Mouse (Mus musculus): Measurements from ENCODE around the gene Bcl10. TPM values are rescaled to one million over a fixed set of nuclear protein-coding genes. Genes with fewer than 3 reads are reported as not detected.
"Not testable (repeated sequence)": the region's sequence is repeated elsewhere in the genome, so short reads cannot be mapped to it uniquely, and the experiment has no call there.

Bcl10 gene
- total and polyA plus RNA-seq, 2 experiments from 2014 or later = 32.8 to 36.4 TPM

GRCm38 (mm10) chr3:145953411-145953810 is 30.8 kb downstream of the Bcl10 start:
- Histone ChIP-seq H3K4me2 (ENCODE audit: low read depth, low read length) (no peak overlapping the region), H3K36me3 (ENCODE audit: insufficient read depth, low read length) (no peaks in the 10 kb centered on the region), H3K4me1 (ENCODE audit: insufficient read depth, low read length) (no peaks in the 10 kb centered on the region), H3K9me3 (ENCODE audit: low read length) (no peaks in the 10 kb centered on the region), H3K27ac (no peak overlapping the region), H3K27me3 (ENCODE audit: insufficient read depth, low read length) (no peaks in the 10 kb centered on the region), H3K9ac (replicated peaks; ENCODE audit: low read length) (no peak overlapping the region), H3K4me3 (ENCODE audit: low read length) (no peak overlapping the region)
- 87% methylated on average over 2 of the region's 2 CpGs for WGBS
- ATAC-seq (no peak), DNase-seq (ENCODE audit: low spot score) (no peak)
- TF ChIP-seq CTCF (IDR thresholded peaks at IDR 0.05; ENCODE audit: low read depth) = no peak

- Histone ChIP-seq H3K4me3 (ENCODE audit: low read length) (no peak overlapping the region), H3K27ac (no peak overlapping the region), H3K27me3 (ENCODE audit: insufficient read depth, low read length) (peaks cover 6% of the 10 kb centered on the region; the same call in 1 of the 2 replicates), H3K4me2 (ENCODE audit: low read depth, low read length) (no peak overlapping the region), H3K9ac (replicated peaks; ENCODE audit: low read length) (no peak overlapping the region), H3K4me1 (ENCODE audit: insufficient read depth, low read length) (peaks cover 3% of the 10 kb centered on the region; the same call in 1 of the 2 replicates), H3K9me3 (ENCODE audit: low read length) (no peaks in the 10 kb centered on the region), H3K36me3 (ENCODE audit: insufficient read depth, low read length) (no peaks in the 10 kb centered on the region)
- 0 out of 2 replicates have a peak, but pooled peaks have one; percentile 40 for ATAC-seq
- no peak for TF ChIP-seq CTCF (IDR thresholded peaks at IDR 0.05; ENCODE audit: low read depth)
- WGBS = 44% methylated on average over 1 of the region's 1 CpGs
- no peak for DNase-seq (ENCODE audit: low spot score)
These were observed 37.2 kb downstream of the Bcl10 start for GRCm38 (mm10) chr3:145959824-145960223.

GRCm38 (mm10) chr3:145962411-145962810 is 39.8 kb downstream of the Bcl10 start:
- WGBS = 21% methylated on average over 9 of the region's 9 CpGs
- no peak overlapping the region for H3K9ac ChIP-seq (replicated peaks; ENCODE audit: low read length)
- no peak for DNase-seq (ENCODE audit: low spot score)
- H3K27ac ChIP-seq = no peak overlapping the region
- H3K4me3 ChIP-seq (ENCODE audit: low read length) = no peak overlapping the region
- 0 out of 2 replicates have a peak, but pooled peaks have one; percentile 43 for ATAC-seq
- TF ChIP-seq CTCF (IDR thresholded peaks at IDR 0.05; ENCODE audit: low read depth) = no peak
- no peaks in the 10 kb centered on the region for H3K9me3 ChIP-seq (ENCODE audit: low read length)
- no peaks in the 10 kb centered on the region for H3K36me3 ChIP-seq (ENCODE audit: insufficient read depth, low read length)
- peaks cover 6% of the 10 kb centered on the region; the same call in 1 of the 2 replicates for H3K27me3 ChIP-seq (ENCODE audit: insufficient read depth, low read length)
- H3K4me2 ChIP-seq (ENCODE audit: low read depth, low read length) = no peak overlapping the region
- H3K4me1 ChIP-seq (ENCODE audit: insufficient read depth, low read length) = peaks cover 3% of the 10 kb centered on the region; the same call in 1 of the 2 replicates

GRCm38 (mm10) chr3:145963101-145964017 is 40.8 kb downstream of the Bcl10 start:
- 21% methylated on average over 31 of the region's 31 CpGs for WGBS
- Histone ChIP-seq H3K9ac (replicated peaks; ENCODE audit: low read length) (no peak overlapping the region), H3K4me2 (ENCODE audit: low read depth, low read length) (peak overlapping the region; percentile 35), H3K9me3 (ENCODE audit: low read length) (no peaks in the 10 kb centered on the region), H3K4me3 (ENCODE audit: low read length) (no peak overlapping the region), H3K27me3 (ENCODE audit: insufficient read depth, low read length) (peaks cover 6% of the 10 kb centered on the region; the same call in 1 of the 2 replicates), H3K4me1 (ENCODE audit: insufficient read depth, low read length) (peaks cover 3% of the 10 kb centered on the region; the same call in 1 of the 2 replicates), H3K36me3 (ENCODE audit: insufficient read depth, low read length) (no peaks in the 10 kb centered on the region), H3K27ac (no peak overlapping the region)
- ATAC-seq (no peak), DNase-seq (ENCODE audit: low spot score) (no peak)
- no peak for TF ChIP-seq CTCF (IDR thresholded peaks at IDR 0.05; ENCODE audit: low read depth)

- DNase-seq (ENCODE audit: low spot score) = peak; percentile 13
- H3K4me3 ChIP-seq (ENCODE audit: low read length) = no peak overlapping the region
- H3K4me2 ChIP-seq (ENCODE audit: low read depth, low read length) = peak overlapping the region; percentile 35
- H3K9ac ChIP-seq (replicated peaks; ENCODE audit: low read length) = no peak overlapping the region
- peaks cover 3% of the 10 kb centered on the region; the same call in 1 of the 2 replicates for H3K4me1 ChIP-seq (ENCODE audit: insufficient read depth, low read length)
- no peak for TF ChIP-seq CTCF (IDR thresholded peaks at IDR 0.05; ENCODE audit: low read depth)
- H3K27ac ChIP-seq = no peak overlapping the region
- 30% methylated on average over 10 of the region's 10 CpGs for WGBS
- H3K9me3 ChIP-seq (ENCODE audit: low read length) = no peaks in the 10 kb centered on the region
- H3K27me3 ChIP-seq (ENCODE audit: insufficient read depth, low read length) = peaks cover 6% of the 10 kb centered on the region; the same call in 1 of the 2 replicates
- no peaks in the 10 kb centered on the region for H3K36me3 ChIP-seq (ENCODE audit: insufficient read depth, low read length)
- ATAC-seq = no peak
These were observed 41.4 kb downstream of the Bcl10 start for GRCm38 (mm10) chr3:145964018-145964387.

- H3K36me3 ChIP-seq (ENCODE audit: insufficient read depth, low read length) = no peaks in the 10 kb centered on the region
- H3K9ac ChIP-seq (replicated peaks; ENCODE audit: low read length) = no peak overlapping the region
- H3K27me3 ChIP-seq (ENCODE audit: insufficient read depth, low read length) = peaks cover 6% of the 10 kb centered on the region; the same call in 1 of the 2 replicates
- ATAC-seq (no peak), DNase-seq (ENCODE audit: low spot score) (peak; percentile 20)
- no peaks in the 10 kb centered on the region for H3K9me3 ChIP-seq (ENCODE audit: low read length)
- TF ChIP-seq CTCF (IDR thresholded peaks at IDR 0.05; ENCODE audit: low read depth) = no peak
- H3K27ac ChIP-seq = no peak overlapping the region
- no peak overlapping the region for H3K4me3 ChIP-seq (ENCODE audit: low read length)
- H3K4me1 ChIP-seq (ENCODE audit: insufficient read depth, low read length) = peaks cover 3% of the 10 kb centered on the region; the same call in 1 of the 2 replicates
- 22% methylated on average over 10 of the region's 10 CpGs for WGBS
- H3K4me2 ChIP-seq (ENCODE audit: low read depth, low read length) = peak overlapping the region; percentile 35; the same call in 1 of the 2 replicates
These were observed 41.9 kb downstream of the Bcl10 start for GRCm38 (mm10) chr3:145964473-145964872.

- H3K27ac ChIP-seq; ATAC-seq; H3K9me3 ChIP-seq (ENCODE audit: low read length); H3K4me3 ChIP-seq (ENCODE audit: low read length); H3K4me2 ChIP-seq (ENCODE audit: low read depth, low read length); H3K4me1 ChIP-seq (ENCODE audit: insufficient read depth, low read length); H3K27me3 ChIP-seq (ENCODE audit: insufficient read depth, low read length); H3K36me3 ChIP-seq (ENCODE audit: insufficient read depth, low read length); H3K9ac ChIP-seq (replicated peaks; ENCODE audit: low read length); DNase-seq (ENCODE audit: low spot score): not testable (repeated sequence)
- 86% methylated on average over 3 of the region's 3 CpGs for whole genome bisulfite sequencing
These were observed 43.0 kb downstream of the Bcl10 start for GRCm38 (mm10) chr3:145965583-145965982.
